ENCODE assay signal across 9 mouse cellular contexts in the genomic region with DNA sequence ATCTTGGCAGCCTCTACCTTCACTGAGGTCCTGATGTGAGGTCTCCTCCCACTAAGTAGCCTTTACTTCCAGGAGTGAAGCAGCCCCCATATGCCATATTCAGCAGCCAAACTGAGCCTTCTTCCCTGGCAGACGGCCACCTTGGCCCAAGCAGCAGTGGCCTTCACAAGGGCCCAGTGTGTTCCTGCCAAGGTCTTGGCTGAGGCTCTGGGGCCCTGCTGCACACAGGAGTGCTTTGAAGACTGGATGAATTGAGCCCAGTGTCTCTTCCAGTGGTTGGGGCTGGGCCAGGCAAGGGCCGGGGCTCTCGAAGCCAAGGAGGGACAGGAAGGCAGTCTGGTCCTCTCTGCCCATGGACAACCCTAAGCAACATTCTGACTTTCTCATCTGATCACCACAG. TPM values are rescaled to one million over a fixed set of nuclear protein-coding genes. Genes with fewer than 3 reads are reported as not detected.
DNase-seq lines count a peak whose midpoint lies in the region; ATAC-seq lines count a peak whose summit lies in the region.
"Had no signal": no experiment of that assay in that cellular context is flagged by ENCODE, and none has a peak within 500 bp of the region (broad histone marks: within the 10 kb centered on the region; RNA-seq: fewer than 3 reads in every experiment).

No protein-coding gene starts in this region.

- DNase-seq in forebrain, embryonic 14.5 days (ENCODE audit: low spot score): peak; percentile 76
- peak; percentile 77 for DNase-seq in cerebellum, adult 8-10 months
- peak; percentile 59 to 63 for DNase-seq in gastrocnemius, postnatal 36 days
- peak; percentile 75 to 92 for DNase-seq in layer of hippocampus, postnatal 14 days (ENCODE audit: low spot score in 2 of 2)
- peak; percentile 57 for DNase-seq in ovary, postnatal 14 days (ENCODE audit: low spot score)
- DNase-seq in thymus, postnatal 25 days: no peak

- H3K4me3 ChIP-seq in forebrain, embryonic 14.5 days (ENCODE audit: low read depth, low read length): no peak overlapping the region
- no peak overlapping the region for H3K4me3 ChIP-seq in forebrain, embryonic 12.5 days (replicated peaks)
- H3K4me3 ChIP-seq in intestine, embryonic 15.5 days (replicated peaks): no peak overlapping the region
- H3K4me3 ChIP-seq: liver, embryonic 15.5 days had no signal

- peak; percentile 47 for ATAC-seq in forebrain, embryonic 14.5 days
- ATAC-seq in forebrain, embryonic 12.5 days (ENCODE audit: low FRiP score): no peak
- no peak for ATAC-seq in intestine, embryonic 15.5 days

- no peak overlapping the region for H3K9ac ChIP-seq in forebrain, embryonic 14.5 days (ENCODE audit: low read length)
- H3K9ac ChIP-seq in forebrain, embryonic 12.5 days: no peak overlapping the region
- no peak overlapping the region for H3K9ac ChIP-seq in intestine, embryonic 15.5 days
- H3K9ac ChIP-seq: liver, embryonic 15.5 days had no signal

- peaks cover 27% of the 10 kb centered on the region for H3K4me1 ChIP-seq in forebrain, embryonic 14.5 days (ENCODE audit: control insufficient read depth, insufficient read depth, low read length)
- H3K4me1 ChIP-seq in forebrain, embryonic 12.5 days: peaks cover 42% of the 10 kb centered on the region
- peaks cover 8% of the 10 kb centered on the region; the same call in 1 of the 2 replicates for H3K4me1 ChIP-seq in intestine, embryonic 15.5 days (replicated peaks)
- H3K4me1 ChIP-seq: liver, embryonic 15.5 days had no signal

- peak overlapping the region; percentile 62 for H3K27ac ChIP-seq in forebrain, embryonic 14.5 days (ENCODE audit: low read depth, low read length)
- H3K27ac ChIP-seq in forebrain, embryonic 12.5 days: no peak overlapping the region
- H3K27ac ChIP-seq in intestine, embryonic 15.5 days: no peak overlapping the region
- H3K27ac ChIP-seq: liver, embryonic 15.5 days had no signal

- no peaks in the 10 kb centered on the region for H3K9me3 ChIP-seq in forebrain, embryonic 14.5 days (replicated peaks; ENCODE audit: control insufficient read depth, low read length)
- no peaks in the 10 kb centered on the region for H3K9me3 ChIP-seq in forebrain, embryonic 12.5 days
- H3K9me3 ChIP-seq in intestine, embryonic 15.5 days: no peaks in the 10 kb centered on the region
- H3K9me3 ChIP-seq: liver, embryonic 15.5 days had no signal

- no peak overlapping the region for H3K4me2 ChIP-seq in forebrain, embryonic 14.5 days (ENCODE audit: low read length)
- no peak overlapping the region for H3K4me2 ChIP-seq in forebrain, embryonic 12.5 days
- no peak overlapping the region for H3K4me2 ChIP-seq in intestine, embryonic 15.5 days (replicated peaks)
- H3K4me2 ChIP-seq: liver, embryonic 15.5 days had no signal

- H3K36me3 ChIP-seq in forebrain, embryonic 14.5 days (ENCODE audit: control insufficient read depth, insufficient read depth, low read length): no peaks in the 10 kb centered on the region
- H3K36me3 ChIP-seq in forebrain, embryonic 12.5 days (replicated peaks): no peaks in the 10 kb centered on the region
- H3K36me3 ChIP-seq in intestine, embryonic 15.5 days: no peaks in the 10 kb centered on the region
- H3K36me3 ChIP-seq: liver, embryonic 15.5 days had no signal

- WGBS in forebrain, embryonic 14.5 days: 46% methylated on average over 3 of the region's 3 CpGs
- 92% methylated on average over 3 of the region's 3 CpGs for WGBS in forebrain, embryonic 12.5 days
- 72% methylated on average over 3 of the region's 3 CpGs for WGBS in intestine, embryonic 15.5 days

- intact Hi-C loops in gastrocnemius, postnatal 36 days (cut with DNase I): no loop called here

- H3K27me3 ChIP-seq in forebrain, embryonic 14.5 days (replicated peaks; ENCODE audit: control insufficient read depth, insufficient read depth, low read length): no peaks in the 10 kb centered on the region
- H3K27me3 ChIP-seq in forebrain, embryonic 12.5 days: 0 out of 2 replicates have a peak, but pooled peaks cover 3% of the 10 kb centered on the region
- H3K27me3 ChIP-seq in intestine, embryonic 15.5 days (replicated peaks): no peaks in the 10 kb centered on the region

RNA-seq across cellular contexts. Expression of a gene that starts 42.8 kb away (rescaled TPM):
- 15.1 and 22.3 TPM in 2 replicates for polyA plus RNA-seq in forebrain, embryonic 14.5 days (2014; fragmentation: Nextera tagmentation; extraction: Ambion mirVana)
- polyA plus RNA-seq in forebrain, embryonic 12.5 days (2016; fragmentation: Nextera tagmentation; extraction: Ambion mirVana): 26.0 and 27.0 TPM in 2 replicates
- 100 to 1,000 TPM; 102 to 112 TPM for total RNA-seq in gastrocnemius, postnatal 36 days (2021)
- total RNA-seq in layer of hippocampus, postnatal 14 days (2021): 100 to 1,000 TPM; 238 to 254 TPM
- polyA plus RNA-seq in intestine, embryonic 15.5 days (2015; fragmentation: Nextera tagmentation; extraction: Ambion mirVana): 19.9 and 20.0 TPM in 2 replicates
